Mouse (Mus musculus): ENCODE results near the gene Serpina3f. TPM values are rescaled to one million over a fixed set of nuclear protein-coding genes. Genes with fewer than 3 reads are reported as not detected.

The Serpina3f gene
- 0.12 and 0.19 TPM in 2 replicates for polyA plus RNA-seq (2012; rRNA removed)

GRCm38 (mm10) chr12:104214445-104214753 is at the start of gene Serpina3f:
Serpina3f (plus strand) TSS chr12:104214544.

GRCm38 (mm10) chr12:104235915-104236314 is 21.6 kb downstream of the Serpina3f start, which contains the start of gene Serpina3g:
Serpina3g (plus strand) TSS chr12:104236245.

GRCm38 (mm10) chr12:104262863-104263262 is 48.5 kb downstream of the Serpina3f start, which contains the start of gene Serpina3i:
Serpina3i (plus strand) TSS chr12:104263122.

Other genes with a start within 250 kb of the Serpina3f start
- gene Serpina11, start 224.6 kb upstream of the Serpina3f start, polyA plus RNA-seq (2012; rRNA removed) = 0.04 TPM in 1 of 2 replicates, not detected in the other
- 0.04 and 0.09 TPM in 2 replicates for gene Serpina9, start 200.8 kb upstream of the Serpina3f start, polyA plus RNA-seq (2012; rRNA removed)
- not detected in 2 replicates for gene Serpina12, start 170.1 kb upstream of the Serpina3f start, polyA plus RNA-seq (2012; rRNA removed)
- not detected in 2 replicates for gene Serpina5, start 113.4 kb upstream of the Serpina3f start, polyA plus RNA-seq (2012; rRNA removed)
- gene Serpina3a, start 101.8 kb upstream of the Serpina3f start, polyA plus RNA-seq (2012; rRNA removed) = not detected in 2 replicates
- not detected in 2 replicates for gene Serpina3b, start 86.5 kb upstream of the Serpina3f start, polyA plus RNA-seq (2012; rRNA removed)
- gene Serpina3c, start 60.7 kb upstream of the Serpina3f start, polyA plus RNA-seq (2012; rRNA removed) = 0.60 TPM in 1 of 2 replicates, not detected in the other
- 2.0 and 3.6 TPM in 2 replicates for gene Serpina3g, start 21.7 kb downstream of the Serpina3f start, polyA plus RNA-seq (2012; rRNA removed)
- 0.12 and 0.47 TPM in 2 replicates for gene Serpina3i, start 48.6 kb downstream of the Serpina3f start, polyA plus RNA-seq (2012; rRNA removed)
- gene Serpina3j, start 100.0 kb downstream of the Serpina3f start, polyA plus RNA-seq (2012; rRNA removed) = not detected in 2 replicates
- gene Serpina3k, start 123.9 kb downstream of the Serpina3f start, polyA plus RNA-seq (2012; rRNA removed) = 1.1 TPM in 1 of 2 replicates, not detected in the other
- 0.05 and 5.7 TPM in 2 replicates for gene Serpina3m, start 123.9 kb downstream of the Serpina3f start, polyA plus RNA-seq (2012; rRNA removed)
- 3.4 and 74.3 TPM in 2 replicates for gene Serpina3n, start 192.2 kb downstream of the Serpina3f start, polyA plus RNA-seq (2012; rRNA removed)